Comparison of ENCODE assay signal across 26 mouse cellular contexts in genomic region chr5:139334394-139334793, GRCm38 (mm10). TPM values are rescaled to one million over a fixed set of nuclear protein-coding genes. Genes with fewer than 3 reads are reported as not detected.
DNase-seq lines count a peak whose midpoint lies in the region; ATAC-seq and TF ChIP-seq lines count a peak whose summit lies in the region.
"Not testable (repeated sequence)": the region's sequence is repeated elsewhere in the genome, so short reads cannot be mapped to it uniquely, and the experiment has no call there.
"Had no signal": no experiment of that assay in that cellular context is flagged by ENCODE, and none has a peak within 500 bp of the region (broad histone marks: within the 10 kb centered on the region; RNA-seq: fewer than 3 reads in every experiment).

No protein-coding gene starts in this region.

- H3K27ac ChIP-seq in MEL (ENCODE audit: control insufficient read depth, low read depth, low read length); bone marrow, adult 2 months (ENCODE audit: control insufficient read depth, insufficient read depth, low read depth, low read length, poor library complexity); hindbrain, postnatal 0 days; layer of hippocampus, adult 2 months; liver, embryonic 14.5 days; lung, postnatal 0 days (ENCODE audit: low read length): not testable (repeated sequence)

- peak; percentile 35 for DNase-seq in MEL (ENCODE audit: low read depth, low spot score)
- not testable (repeated sequence) for DNase-seq in hindbrain, postnatal 0 days (ENCODE audit: low spot score); layer of hippocampus, adult 2 months (ENCODE audit: low spot score in 2 of 2); liver, embryonic 14.5 days (ENCODE audit: low read depth in 3 of 3, low spot score in 3 of 3); lung, postnatal 0 days (ENCODE audit: low spot score)

- not testable (repeated sequence) for ATAC-seq in hindbrain, postnatal 0 days; liver, embryonic 14.5 days (ENCODE audit: insufficient read depth); lung, postnatal 0 days

- H3K4me2 ChIP-seq in hindbrain, postnatal 0 days (ENCODE audit: low read depth, low read length); liver, embryonic 14.5 days (ENCODE audit: low read depth); lung, postnatal 0 days (replicated peaks; ENCODE audit: low read depth, low read length): not testable (repeated sequence)

- not testable (repeated sequence) for H3K4me3 ChIP-seq in E14TG2a.4 (replicated peaks; ENCODE audit: low read length); MEL (ENCODE audit: control insufficient read depth in 1 of 2, insufficient read depth in 1 of 2, low read depth in 2 of 2, low read length in 2 of 2); bone marrow, adult 2 months (replicated peaks; ENCODE audit: control insufficient read depth, low read depth, low read length); hindbrain, postnatal 0 days (ENCODE audit: low read length); layer of hippocampus, adult 2 months; liver, embryonic 14.5 days (ENCODE audit: insufficient read depth in 1 of 2, low read depth in 2 of 2, low read length in 2 of 2); lung, postnatal 0 days (ENCODE audit: low read depth, low read length)

- TF ChIP-seq EP300 in MEL (IDR thresholded peaks at IDR 0.05; ENCODE audit: low read depth in 1 of 2, low read length in 2 of 2); liver, embryonic 14.5 days (IDR thresholded peaks at IDR 0.05; ENCODE audit: low read depth); lung, postnatal 0 days (IDR thresholded peaks at IDR 0.05): not testable (repeated sequence)

- not testable (repeated sequence) for TF ChIP-seq POLR2A in MEL (IDR thresholded peaks at IDR 0.05; ENCODE audit: control insufficient read depth in 1 of 2, insufficient read depth in 1 of 2, low read depth in 1 of 2, low read length in 2 of 2, poor library complexity in 1 of 2); bone marrow, adult 2 months (IDR thresholded peaks at IDR 0.05; ENCODE audit: borderline replicate concordance, control insufficient read depth, low read depth, low read length)

- H3K36me3 ChIP-seq in E14TG2a.4 (ENCODE audit: insufficient read depth, low read length), result peaks cover 30% of the 10 kb centered on the region
- not testable (repeated sequence) for H3K36me3 ChIP-seq in MEL (ENCODE audit: control insufficient read depth in 1 of 2, insufficient read depth in 2 of 2, low read length in 2 of 2); lung, postnatal 0 days (ENCODE audit: insufficient read depth, low read length)
- peaks cover 25% of the 10 kb centered on the region; the same call in 1 of the 2 replicates for H3K36me3 ChIP-seq in hindbrain, postnatal 0 days (ENCODE audit: insufficient read depth, low read length)
- peaks cover 10% of the 10 kb centered on the region; the same call in 1 of the 2 replicates for H3K36me3 ChIP-seq in liver, embryonic 14.5 days (replicated peaks; ENCODE audit: control insufficient read depth, insufficient read depth, low read depth)

- not testable (repeated sequence) for TF ChIP-seq RAD21 in MEL (IDR thresholded peaks at IDR 0.05; ENCODE audit: low read depth, low read length)

- TF ChIP-seq CTCF in E14TG2a.4 (conservative IDR thresholded peaks at IDR 0.05; ENCODE audit: low read length) (peak; percentile 26), MEL (IDR thresholded peaks at IDR 0.05 in 2 of 3, conservative IDR thresholded peaks at IDR 0.05 in 1 of 3; ENCODE audit: control insufficient read depth in 1 of 3, insufficient read depth in 1 of 3, low read depth in 2 of 3, low read length in 3 of 3, poor library complexity in 1 of 3, severe bottlenecking in 1 of 3) (peak in 2 of 3 experiments; percentile 35 to 52; a peak in 4 of 6 replicates)
- peak; percentile 29; the same call in 1 of the 2 replicates for TF ChIP-seq CTCF in bone marrow, adult 2 months (IDR thresholded peaks at IDR 0.05; ENCODE audit: control insufficient read depth, insufficient read depth, low read length)
- TF ChIP-seq CTCF in hindbrain, postnatal 0 days (IDR thresholded peaks at IDR 0.05; ENCODE audit: low read depth), result peak; percentile 25; the same call in 1 of the 2 replicates
- TF ChIP-seq CTCF in layer of hippocampus, adult 2 months (conservative IDR thresholded peaks at IDR 0.05), result peak; percentile 54
- TF ChIP-seq CTCF in liver, embryonic 14.5 days (IDR thresholded peaks at IDR 0.05; ENCODE audit: low read depth), result peak; percentile 51
- TF ChIP-seq CTCF in lung, postnatal 0 days (IDR thresholded peaks at IDR 0.05), result 0 out of 2 replicates have a peak, but pooled peaks have one; percentile 25

- H3K9ac ChIP-seq in MEL (ENCODE audit: control insufficient read depth, low read depth, low read length, poor library complexity, severe bottlenecking); hindbrain, postnatal 0 days (replicated peaks; ENCODE audit: low read length); liver, embryonic 14.5 days (replicated peaks); lung, postnatal 0 days (replicated peaks; ENCODE audit: low read depth): not testable (repeated sequence)

- not testable (repeated sequence) for H3K79me2 ChIP-seq in MEL (ENCODE audit: control insufficient read depth, insufficient read depth, low read length, poor library complexity)

- 89% methylated on average over 10 of the region's 10 CpGs for WGBS in bone marrow, adult 2 months
- WGBS in hindbrain, postnatal 0 days, result 89% methylated on average over 10 of the region's 10 CpGs
- 78% methylated on average over 10 of the region's 10 CpGs for WGBS in liver, embryonic 14.5 days (ENCODE audit: insufficient replicate concordance)
- WGBS in lung, postnatal 0 days, result 83% methylated on average over 10 of the region's 10 CpGs

- peaks cover 74% of the 10 kb centered on the region for H3K4me1 ChIP-seq in E14TG2a.4 (replicated peaks; ENCODE audit: low read depth, low read length)
- not testable (repeated sequence) for H3K4me1 ChIP-seq in MEL (ENCODE audit: control insufficient read depth in 1 of 2, insufficient read depth in 2 of 2, low read length in 2 of 2); bone marrow, adult 2 months (ENCODE audit: control insufficient read depth, insufficient read depth, low read length); hindbrain, postnatal 0 days (ENCODE audit: insufficient read depth, low read length); liver, embryonic 14.5 days (replicated peaks; ENCODE audit: control insufficient read depth in 2 of 2, insufficient read depth in 2 of 2, low read length in 1 of 2); lung, postnatal 0 days (ENCODE audit: insufficient read depth, low read depth, low read length)

- H3K9me3 ChIP-seq in E14TG2a.4 (ENCODE audit: low read length); MEL (replicated peaks; ENCODE audit: insufficient read depth, low read length); hindbrain, postnatal 0 days (ENCODE audit: low read length); liver, embryonic 14.5 days (ENCODE audit: control insufficient read depth, low read length); lung, postnatal 0 days (ENCODE audit: low read length): not testable (repeated sequence)

- not testable (repeated sequence) for H3K27me3 ChIP-seq in E14TG2a.4 (ENCODE audit: insufficient read depth, low read length); MEL (ENCODE audit: control insufficient read depth in 1 of 2, insufficient read depth in 2 of 2, low read length in 2 of 2); hindbrain, postnatal 0 days (ENCODE audit: insufficient read depth, low read length); liver, embryonic 14.5 days (ENCODE audit: control insufficient read depth, insufficient read depth, low read length); lung, postnatal 0 days (replicated peaks; ENCODE audit: insufficient read depth, low read length)

RNA-seq across cellular contexts. Expression of gene Adap1, which starts 9.0 kb away (rescaled TPM):
- total RNA-seq in MEL (2012; rRNA removed), result 38.3 and 52.9 TPM in 2 replicates
- polyA plus RNA-seq in MEL (2012; ENCODE audit: insufficient read depth in 1 of 2, insufficient read length in 2 of 2, low read depth in 1 of 2, low replicate concordance in 2 of 2, missing spikeins in 1 of 2), result 10 to 100 TPM in 1 of 2 experiments, not detected in 1; 59.8 TPM
- polyA plus RNA-seq in bone marrow, adult 2 months (2011; ENCODE audit: insufficient read depth, insufficient read length, low replicate concordance, missing spikeins), result 12.1 and 26.4 TPM in 2 replicates
- total RNA-seq in hindbrain, postnatal 0 days (2014; rRNA removed), result 241 and 242 TPM in 2 replicates
- polyA plus RNA-seq in hindbrain, postnatal 0 days (2015; fragmentation: Nextera tagmentation; extraction: Ambion mirVana), result 123 and 128 TPM in 2 replicates
- 100 to 1,000 TPM; 162 to 171 TPM for total RNA-seq in layer of hippocampus, adult 2 months (2021)
- polyA plus RNA-seq in liver, embryonic 14.5 days (2012; rRNA removed), result 3.0 and 3.1 TPM in 2 replicates
- 2.2 and 2.7 TPM in 2 replicates for polyA plus RNA-seq in liver, embryonic 14.5 days (2014; fragmentation: Nextera tagmentation; extraction: Ambion mirVana)
- 3.6 and 4.1 TPM in 2 replicates for polyA plus RNA-seq in lung, postnatal 0 days (2015; fragmentation: Nextera tagmentation; extraction: Ambion mirVana)

RNA-seq across cellular contexts. Expression of gene Cox19, which starts 16.8 kb away (rescaled TPM):
- total RNA-seq in MEL (2012; rRNA removed), result 49.1 and 53.0 TPM in 2 replicates
- polyA plus RNA-seq in MEL (2012; ENCODE audit: insufficient read depth in 1 of 2, insufficient read length in 2 of 2, low read depth in 1 of 2, low replicate concordance in 2 of 2, missing spikeins in 1 of 2), result 10 to 100 TPM in 1 of 2 experiments, not detected in 1; 73.2 TPM
- polyA plus RNA-seq in bone marrow, adult 2 months (2011; ENCODE audit: insufficient read depth, insufficient read length, low replicate concordance, missing spikeins), result 27.6 and 39.3 TPM in 2 replicates
- total RNA-seq in hindbrain, postnatal 0 days (2014; rRNA removed), result 93.7 and 106 TPM in 2 replicates
- 86.3 and 91.0 TPM in 2 replicates for polyA plus RNA-seq in hindbrain, postnatal 0 days (2015; fragmentation: Nextera tagmentation; extraction: Ambion mirVana)
- 10 to 100 TPM; 74.3 to 76.8 TPM for total RNA-seq in layer of hippocampus, adult 2 months (2021)
- polyA plus RNA-seq in liver, embryonic 14.5 days (2012; rRNA removed), result 22.6 and 23.3 TPM in 2 replicates
- polyA plus RNA-seq in liver, embryonic 14.5 days (2014; fragmentation: Nextera tagmentation; extraction: Ambion mirVana), result 61.4 and 62.3 TPM in 2 replicates
- 60.5 and 61.6 TPM in 2 replicates for polyA plus RNA-seq in lung, postnatal 0 days (2015; fragmentation: Nextera tagmentation; extraction: Ambion mirVana)

RNA-seq across cellular contexts. Expression of gene Cyp2w1, which starts 18.0 kb away (rescaled TPM):
- total RNA-seq in MEL (2012; rRNA removed), result not detected in 2 replicates
- not detected for polyA plus RNA-seq in MEL (2012; ENCODE audit: insufficient read depth in 1 of 2, insufficient read length in 2 of 2, low read depth in 1 of 2, low replicate concordance in 2 of 2, missing spikeins in 1 of 2)
- not detected in 2 replicates for polyA plus RNA-seq in bone marrow, adult 2 months (2011; ENCODE audit: insufficient read depth, insufficient read length, low replicate concordance, missing spikeins)
- not detected in 2 replicates for total RNA-seq in hindbrain, postnatal 0 days (2014; rRNA removed)
- polyA plus RNA-seq in hindbrain, postnatal 0 days (2015; fragmentation: Nextera tagmentation; extraction: Ambion mirVana), result not detected in 2 replicates
- total RNA-seq in layer of hippocampus, adult 2 months (2021), result not detected
- 0.03 and 0.05 TPM in 2 replicates for polyA plus RNA-seq in liver, embryonic 14.5 days (2012; rRNA removed)
- not detected in 2 replicates for polyA plus RNA-seq in liver, embryonic 14.5 days (2014; fragmentation: Nextera tagmentation; extraction: Ambion mirVana)
- polyA plus RNA-seq in lung, postnatal 0 days (2015; fragmentation: Nextera tagmentation; extraction: Ambion mirVana), result not detected in 2 replicates
- total RNA-seq: adrenal gland, adult 2 months; adrenal gland, postnatal 14 days; adrenal gland, postnatal 4 days; gastrocnemius, postnatal 10 days; gastrocnemius, postnatal 36 days; granulocyte monocyte progenitor cell, adult 5-6 weeks; heart, adult 8-10 months; heart, postnatal 25 days; hematopoietic stem cell, adult 5-6 weeks had no signal
- polyA plus RNA-seq: adrenal gland, adult 2 months; C2C12; CD4-positive, CD25-positive, alpha-beta regulatory T cell, adult 4 months; cortical plate, adult 2 months; embryonic facial prominence, embryonic 10.5 days; forebrain, embryonic 15.5 days; heart, embryonic 11.5 days; heart, embryonic 14.5 days; heart, postnatal 0 days; hindbrain, embryonic 15.5 days; Patski had no signal

RNA-seq across cellular contexts. Expression of gene Gpr146, which starts 43.1 kb away (rescaled TPM):
- 0.92 and 2.1 TPM in 2 replicates for total RNA-seq in MEL (2012; rRNA removed)
- polyA plus RNA-seq in MEL (2012; ENCODE audit: insufficient read depth in 1 of 2, insufficient read length in 2 of 2, low read depth in 1 of 2, low replicate concordance in 2 of 2, missing spikeins in 1 of 2), result 1 to 10 TPM in 1 of 2 experiments, not detected in 1; 4.5 TPM
- polyA plus RNA-seq in bone marrow, adult 2 months (2011; ENCODE audit: insufficient read depth, insufficient read length, low replicate concordance, missing spikeins), result 14.6 and 20.1 TPM in 2 replicates
- 8.1 and 10.1 TPM in 2 replicates for total RNA-seq in hindbrain, postnatal 0 days (2014; rRNA removed)
- polyA plus RNA-seq in hindbrain, postnatal 0 days (2015; fragmentation: Nextera tagmentation; extraction: Ambion mirVana), result 3.7 and 4.4 TPM in 2 replicates
- total RNA-seq in layer of hippocampus, adult 2 months (2021), result 10 to 100 TPM; 11.5 to 12.8 TPM
- polyA plus RNA-seq in liver, embryonic 14.5 days (2012; rRNA removed), result 14.6 and 14.7 TPM in 2 replicates
- polyA plus RNA-seq in liver, embryonic 14.5 days (2014; fragmentation: Nextera tagmentation; extraction: Ambion mirVana), result 18.4 and 20.1 TPM in 2 replicates
- 22.7 and 28.1 TPM in 2 replicates for polyA plus RNA-seq in lung, postnatal 0 days (2015; fragmentation: Nextera tagmentation; extraction: Ambion mirVana)
